Mouse (Mus musculus) kidney, postnatal 10 days (tissue): Measurements from ENCODE around the gene Rab1a.
"Not testable (repeated sequence)": the region's sequence is repeated elsewhere in the genome, so short reads cannot be mapped to it uniquely, and the experiment has no call there.

ENCODE experiments used
- DNase-seq: peaks from one replicate; pipeline ENCODE4 v3.0.0; 2021; ENCODE audit warnings: mixed read lengths

The Rab1a gene

DNA sequence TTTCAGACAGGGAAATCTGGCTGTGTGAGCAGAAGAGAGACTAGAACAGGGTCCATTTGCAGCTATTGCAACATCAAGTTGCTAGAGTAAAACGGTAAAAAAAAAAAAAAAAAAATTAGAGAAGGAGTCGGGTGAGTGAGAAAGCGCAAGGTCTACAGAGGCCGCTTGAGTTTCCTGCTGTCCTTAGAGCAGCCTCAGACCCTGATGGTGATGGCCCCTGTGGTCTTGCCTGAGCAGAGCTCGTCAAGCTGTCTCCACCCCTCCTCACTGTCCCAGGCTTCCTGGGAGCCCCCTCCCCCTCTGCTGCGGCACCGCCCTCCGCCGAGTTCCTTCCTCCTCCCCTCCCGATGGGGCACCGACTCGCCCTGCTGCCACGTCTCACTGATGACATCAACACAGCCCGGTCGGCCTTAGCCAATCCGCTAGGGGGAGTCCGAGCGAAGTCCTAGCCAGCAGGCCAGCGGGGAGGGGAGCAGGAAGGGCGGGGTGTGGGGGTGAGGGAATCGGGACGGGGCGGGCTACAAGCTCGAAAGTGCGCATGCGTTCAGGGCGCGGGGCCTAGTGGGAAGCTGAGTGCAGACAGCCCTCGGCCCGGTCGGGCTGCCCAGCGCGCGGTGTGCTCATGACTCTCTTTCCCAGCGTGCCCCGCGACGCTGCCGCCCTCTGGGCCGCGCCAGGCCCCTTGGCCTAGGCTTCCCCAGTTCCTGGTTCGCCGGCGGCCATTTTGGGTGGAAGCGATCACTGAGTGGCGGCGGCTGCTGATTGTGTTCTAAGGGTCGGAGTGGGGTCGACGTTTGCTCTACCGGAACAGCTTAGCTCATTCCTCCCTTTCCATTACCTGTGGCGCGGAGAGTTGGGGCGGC is at the start of gene Rab1a:
Gene Rab1a (plus strand): TSS at position 720 of the 863 bp plus-strand sequence.
- DNase-seq: peak; percentile 100

DNA sequence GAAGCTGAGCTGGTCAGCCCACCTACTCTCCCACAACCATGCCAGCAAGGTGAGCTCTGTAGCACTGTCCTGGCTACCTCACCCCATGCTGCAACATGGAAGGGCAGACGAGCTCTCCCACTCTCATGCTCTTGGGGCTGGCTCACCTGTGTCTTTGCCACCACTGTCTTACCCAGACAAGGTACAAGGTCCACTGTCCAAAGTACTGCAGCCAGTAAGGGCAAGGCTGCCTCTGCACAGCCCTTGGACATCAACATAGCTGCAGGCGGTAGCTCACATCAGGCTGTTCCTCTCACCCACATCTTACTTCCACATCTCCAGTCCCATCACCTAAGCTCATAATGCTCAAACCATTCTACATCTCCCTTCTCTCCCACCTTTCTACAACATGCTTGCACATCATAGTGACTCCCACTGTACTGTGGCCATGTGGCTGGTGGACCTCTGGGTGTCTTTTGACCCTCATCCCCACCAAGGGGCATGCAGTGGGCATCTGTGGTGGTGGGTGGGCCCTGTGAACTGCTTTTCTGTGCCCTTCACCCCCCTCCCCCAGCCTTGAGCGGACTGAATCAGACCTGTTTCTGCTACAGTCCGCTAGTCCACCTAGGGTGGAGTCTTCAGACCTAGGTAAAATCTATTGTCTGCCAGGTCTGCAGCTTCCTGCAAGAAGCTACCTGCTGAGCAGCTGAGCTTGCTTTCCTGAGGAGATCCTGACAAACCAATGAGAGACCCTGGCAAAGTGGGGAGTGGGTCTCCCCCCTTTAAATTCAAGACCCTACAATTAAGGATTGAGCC is 48.9 kb upstream of the Rab1a start:
- no peak for DNase-seq

DNA sequence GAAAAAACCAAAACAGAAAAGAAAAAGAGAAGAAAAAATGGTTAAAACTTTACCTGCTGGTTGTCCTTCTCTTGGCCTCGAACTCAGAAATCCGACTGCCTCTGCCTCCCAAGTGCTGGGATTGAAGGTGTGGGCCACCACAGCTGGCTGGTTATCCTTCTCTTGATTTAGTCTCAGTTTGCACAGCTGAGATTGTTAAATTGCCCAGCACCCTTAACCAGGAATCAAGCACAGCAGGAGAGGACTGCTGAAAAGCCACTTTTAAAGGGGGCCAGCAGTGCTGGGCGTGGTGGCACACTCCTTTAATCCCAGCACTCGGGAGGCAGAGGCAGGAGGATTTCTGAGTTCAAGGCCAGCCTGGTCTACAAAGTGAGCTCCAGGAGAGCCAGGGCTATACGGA is 47.7 kb upstream of the Rab1a start:
- not testable (repeated sequence) for DNase-seq

DNA sequence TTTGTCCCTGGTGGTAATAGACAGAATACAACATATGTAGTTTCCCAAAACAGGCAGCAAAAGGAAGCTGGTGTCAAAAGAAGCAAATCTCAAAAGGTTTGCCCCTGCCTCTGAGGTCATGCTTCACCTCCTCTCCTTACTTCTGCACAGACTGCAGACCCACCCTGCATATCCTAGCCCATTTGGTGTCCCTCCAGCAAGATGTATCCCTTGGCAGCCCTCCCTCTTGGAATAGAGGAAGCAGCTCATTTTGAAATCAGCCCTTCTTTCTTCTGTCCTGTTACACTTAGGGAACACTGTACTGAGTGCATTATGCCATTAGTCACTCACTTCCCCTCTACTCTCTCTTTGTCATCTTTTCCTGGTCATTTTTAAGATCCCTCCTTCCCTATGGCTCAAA is 42.4 kb upstream of the Rab1a start:
- DNase-seq: no peak

DNA sequence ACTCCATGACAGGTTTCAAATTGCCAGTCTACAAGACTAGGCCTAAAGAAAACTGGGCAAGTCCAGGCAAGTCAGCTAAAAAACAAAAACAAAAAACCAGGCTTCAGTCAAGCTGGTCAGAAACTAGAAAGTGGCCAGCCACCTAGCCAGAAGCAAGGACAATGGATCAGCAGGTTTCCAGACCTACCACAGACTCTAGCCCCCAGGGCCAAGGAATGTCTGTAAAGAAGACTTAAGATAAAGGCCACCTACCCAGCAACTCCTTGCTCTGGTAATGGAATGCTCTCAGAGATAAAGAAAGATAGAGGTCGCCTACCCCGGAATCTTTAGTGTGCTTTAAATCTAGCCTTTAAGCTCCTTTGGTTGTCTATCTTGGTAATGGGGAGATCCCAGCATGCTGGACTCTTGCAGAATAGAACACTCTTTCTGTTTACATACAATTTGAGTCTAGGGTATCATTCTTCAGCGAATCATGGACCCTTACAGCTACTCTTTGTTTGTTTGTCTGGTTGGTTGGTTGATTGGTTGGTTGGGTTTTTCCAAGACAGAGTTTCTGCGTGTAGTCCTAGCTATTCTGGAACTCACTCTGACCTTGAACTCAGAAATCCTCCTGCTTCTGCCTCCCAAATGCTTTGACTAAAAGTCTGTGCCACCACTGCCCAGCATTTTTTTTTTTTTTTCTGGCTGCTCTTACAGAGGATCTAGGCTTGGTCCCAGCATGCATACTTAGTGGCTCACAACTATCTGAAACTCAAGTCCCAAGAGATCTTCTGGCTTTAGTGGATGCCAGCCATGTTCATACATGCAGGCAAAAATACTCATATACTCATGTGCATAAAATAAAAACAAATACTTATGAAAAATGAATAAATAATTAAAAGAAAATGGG is 36.0 kb upstream of the Rab1a start:
- no peak for DNase-seq

DNA sequence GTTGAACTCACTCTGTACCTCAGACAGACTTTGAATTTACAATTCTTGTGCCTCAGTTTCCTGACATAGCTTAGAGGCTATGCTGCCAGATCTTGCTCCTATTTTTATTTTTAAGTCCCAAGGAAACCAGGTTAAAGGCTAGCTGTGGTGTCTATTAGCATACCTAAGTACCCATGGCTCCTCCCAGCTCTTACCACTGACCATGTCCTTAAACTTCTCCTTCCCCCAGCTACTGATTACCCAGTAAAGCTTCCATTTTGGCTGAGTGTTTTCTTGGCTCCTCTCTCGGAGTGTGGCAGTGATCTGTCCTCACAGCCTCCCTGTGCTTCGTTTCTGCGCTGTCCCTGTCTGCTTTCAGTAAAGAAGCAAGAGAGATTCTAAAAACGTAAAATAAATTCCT is 35.2 kb upstream of the Rab1a start:
- no peak for DNase-seq

DNA sequence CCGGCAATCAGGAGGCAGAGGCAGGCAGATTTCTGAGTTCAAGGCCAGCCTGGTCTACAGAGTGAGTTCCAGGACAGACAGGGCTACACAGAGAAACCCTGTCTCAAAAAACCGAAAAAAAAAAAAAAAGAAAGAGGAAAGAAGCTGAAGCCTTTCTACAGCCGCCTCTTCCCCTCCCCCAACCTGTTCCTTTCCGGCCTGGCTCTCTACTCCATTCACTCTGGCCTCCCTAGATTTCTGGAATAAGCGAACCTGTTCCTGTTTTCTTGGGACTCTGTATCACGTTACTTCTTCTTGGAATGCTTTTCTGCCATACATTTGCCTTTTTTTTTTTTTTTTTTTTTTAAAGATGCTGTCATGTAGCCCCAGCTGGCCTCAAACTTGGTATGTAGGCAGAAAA is 34.8 kb upstream of the Rab1a start:
- not testable (repeated sequence) for DNase-seq

DNA sequence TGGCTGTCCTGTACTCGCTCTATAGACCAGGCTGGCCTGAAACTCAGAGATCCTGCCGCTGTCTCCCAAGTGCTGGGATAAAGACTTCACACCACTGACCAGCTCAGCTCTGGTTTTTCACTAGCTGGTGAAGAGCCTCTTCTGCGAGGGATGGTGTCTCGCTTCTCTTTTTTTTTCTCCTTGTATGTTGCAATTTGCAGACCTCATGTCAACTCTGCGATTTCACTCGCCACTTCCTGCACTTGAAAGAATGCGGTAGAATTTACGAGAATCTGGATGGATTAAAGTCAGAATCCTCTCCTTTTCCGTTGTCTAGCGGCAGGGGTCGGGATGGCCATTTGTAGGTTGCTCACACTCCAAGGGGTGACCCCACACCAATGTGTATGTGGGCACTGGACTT is 32.3 kb upstream of the Rab1a start:
- no peak for DNase-seq

DNA sequence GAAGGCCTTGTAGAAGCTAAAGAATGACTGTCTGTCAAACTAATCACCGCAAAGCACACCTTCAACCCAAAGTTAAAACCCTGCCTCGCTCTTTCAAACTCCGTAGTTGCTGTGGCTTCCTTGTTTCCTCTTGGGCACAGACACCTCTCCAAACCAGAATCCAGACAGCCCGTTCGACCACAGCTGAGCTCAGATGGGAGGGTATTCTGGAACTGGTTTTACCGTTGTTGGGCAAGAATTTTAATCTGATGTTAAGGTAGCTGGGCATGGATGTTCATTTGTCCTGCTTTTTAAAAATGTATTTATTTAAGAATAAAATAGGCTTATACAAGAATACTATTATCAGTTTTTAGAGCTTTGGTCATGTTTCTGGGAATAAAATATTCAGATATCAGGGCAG is 14.0 kb upstream of the Rab1a start:
- no peak for DNase-seq

DNA sequence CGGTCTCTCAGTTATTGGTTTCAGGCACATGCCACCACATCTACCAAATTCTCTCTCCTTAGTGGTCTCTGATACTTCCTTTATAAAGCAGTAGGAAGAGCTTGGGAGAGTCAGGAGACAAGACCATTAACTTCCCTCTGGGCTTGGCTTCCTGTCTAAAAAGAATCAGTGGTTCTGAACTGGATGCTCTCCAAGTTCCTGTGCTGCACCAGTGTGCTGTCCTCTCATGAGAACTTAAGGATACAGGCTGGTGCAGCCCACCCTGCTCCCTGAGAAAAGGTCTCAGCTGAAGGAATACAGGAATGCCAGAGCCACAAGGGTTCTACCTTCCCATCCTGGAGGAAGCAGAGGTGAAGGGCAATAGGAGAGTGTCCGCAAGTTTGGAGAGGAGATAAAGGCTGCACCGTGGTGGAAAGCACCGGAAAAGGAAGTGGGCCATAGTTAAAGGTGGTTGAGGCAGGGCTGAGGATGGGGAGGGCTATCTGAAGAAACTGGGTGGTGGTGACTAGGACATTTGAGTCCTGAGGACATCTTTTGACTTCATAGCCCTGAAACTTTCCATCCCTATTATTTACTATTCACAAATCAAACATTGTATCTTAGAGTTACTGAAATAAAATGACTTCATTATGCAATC is 8.0 kb upstream of the Rab1a start:
- DNase-seq: peak; percentile 29

DNA sequence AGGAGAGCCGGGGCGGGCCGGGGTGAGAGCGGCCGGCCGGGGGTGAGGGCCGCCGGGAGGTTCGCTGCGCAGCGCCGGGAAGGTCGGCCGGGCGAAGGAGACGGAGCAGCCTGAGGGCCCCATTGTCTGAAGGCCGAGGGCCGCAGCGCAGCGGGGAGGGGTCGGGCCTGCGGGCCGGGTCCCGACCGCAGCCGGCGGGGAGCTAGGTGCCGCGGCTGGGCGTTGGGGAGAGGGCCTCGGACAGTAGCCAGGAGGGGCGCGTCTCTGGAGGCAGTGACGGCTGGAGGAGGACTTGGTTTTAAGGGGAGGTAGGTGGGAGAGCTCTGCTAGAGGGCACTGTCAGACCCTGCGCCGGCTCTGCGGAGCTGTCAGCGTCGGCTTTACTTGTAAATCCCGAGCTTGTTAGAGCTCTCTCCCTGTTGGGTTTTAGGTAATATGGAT is 449 bp downstream of the Rab1a start:
- DNase-seq: peak; percentile 77

DNA sequence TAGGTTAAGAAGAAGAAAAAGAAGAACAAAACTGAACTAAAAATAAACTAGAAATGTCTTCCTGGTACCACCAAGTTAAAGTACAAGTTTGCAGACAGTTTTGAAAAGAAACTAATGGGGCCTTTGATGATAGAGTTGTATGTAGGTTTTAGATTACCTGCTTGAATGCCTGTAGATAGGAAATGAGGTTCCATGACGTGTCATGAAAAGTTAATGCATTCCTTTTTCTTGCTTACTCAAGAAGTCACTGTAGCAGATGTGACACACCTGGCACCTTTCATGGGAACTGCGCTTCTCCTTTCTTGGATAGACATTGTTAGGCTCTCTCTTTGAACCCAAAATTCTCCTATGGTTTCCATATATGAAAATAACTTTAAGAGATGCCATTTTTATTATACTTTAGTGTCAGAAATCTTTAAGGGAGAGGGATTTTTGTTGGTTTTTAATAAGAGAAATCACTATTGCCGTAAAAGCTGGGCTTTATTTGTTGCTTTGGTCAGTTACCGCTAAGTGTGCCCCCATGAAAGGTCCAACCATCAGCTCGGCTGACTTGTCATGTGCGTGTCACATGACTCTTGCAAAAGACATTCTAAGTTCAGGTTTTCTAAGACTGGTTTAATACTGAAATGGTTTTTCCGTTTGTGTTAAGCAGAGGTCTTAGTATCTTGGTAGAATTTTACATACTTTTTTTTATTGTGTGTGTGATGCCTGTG is 1.2 kb downstream of the Rab1a start:
- peak; percentile 37 for DNase-seq

DNA sequence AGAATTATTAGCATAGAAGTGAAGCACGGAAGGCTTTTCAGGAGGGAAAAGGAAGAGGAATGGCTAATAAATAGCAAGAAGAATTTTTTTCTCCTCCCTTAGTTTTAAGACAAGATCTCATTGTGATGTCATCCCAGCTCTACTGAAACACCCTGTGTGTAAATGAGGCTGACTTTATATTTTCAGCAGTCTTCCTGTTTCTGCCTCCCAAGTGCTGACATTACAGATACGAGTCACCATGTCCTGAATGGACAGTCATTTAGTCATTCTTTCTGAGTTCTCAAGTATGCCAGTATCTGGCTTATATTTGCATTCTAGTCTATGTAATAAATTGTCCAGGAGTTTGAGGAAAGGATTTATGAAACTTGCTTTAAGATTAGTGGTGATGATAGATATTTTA is 3.1 kb downstream of the Rab1a start:
- DNase-seq: no peak

DNA sequence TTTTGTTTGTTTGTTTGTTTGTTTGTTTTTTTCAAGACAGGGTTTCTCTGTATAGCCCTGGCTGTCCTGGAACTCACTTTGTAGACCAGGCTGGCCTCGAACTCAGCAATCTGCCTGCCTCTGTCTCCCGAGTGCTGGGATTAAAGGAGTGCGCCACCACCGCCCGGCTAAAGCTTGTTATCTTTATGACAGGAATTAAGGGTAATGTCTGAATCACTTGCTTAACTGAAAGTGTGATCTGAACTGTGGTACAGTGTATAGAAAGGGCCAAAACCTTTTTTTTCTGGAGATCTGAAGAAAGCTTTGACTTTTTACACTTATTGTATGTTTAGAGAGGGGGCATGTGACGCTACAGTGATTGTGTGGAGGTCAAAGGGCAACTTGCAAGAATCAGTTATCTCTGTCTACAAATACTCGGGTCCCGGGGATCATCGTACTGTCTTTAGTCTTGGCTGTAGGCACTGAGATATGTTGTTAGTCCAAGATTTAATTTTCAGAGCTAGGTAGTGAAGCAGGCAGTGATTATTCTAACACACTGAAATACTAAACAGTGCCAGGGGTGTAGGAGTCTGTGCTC is 3.7 kb downstream of the Rab1a start:
- no peak for DNase-seq

DNA sequence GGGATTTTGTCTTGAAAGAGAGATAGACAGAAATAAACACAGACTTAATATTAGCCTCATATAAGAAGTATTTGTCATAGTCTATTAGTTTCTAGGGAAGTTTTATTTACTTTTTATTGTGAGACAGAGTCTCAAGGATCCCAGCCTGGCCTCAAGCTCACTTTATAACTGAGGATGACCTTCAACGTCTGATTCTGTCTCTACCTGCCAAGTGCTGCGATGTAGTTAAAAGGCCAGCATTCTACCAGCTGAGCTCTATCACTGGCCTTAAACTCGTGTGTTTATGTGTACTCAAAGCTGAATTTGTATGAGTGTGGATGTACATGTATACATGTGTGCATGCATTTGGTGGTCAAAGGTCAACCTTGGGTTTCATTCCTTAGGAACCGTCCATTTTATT is 4.3 kb downstream of the Rab1a start:
- no peak for DNase-seq

DNA sequence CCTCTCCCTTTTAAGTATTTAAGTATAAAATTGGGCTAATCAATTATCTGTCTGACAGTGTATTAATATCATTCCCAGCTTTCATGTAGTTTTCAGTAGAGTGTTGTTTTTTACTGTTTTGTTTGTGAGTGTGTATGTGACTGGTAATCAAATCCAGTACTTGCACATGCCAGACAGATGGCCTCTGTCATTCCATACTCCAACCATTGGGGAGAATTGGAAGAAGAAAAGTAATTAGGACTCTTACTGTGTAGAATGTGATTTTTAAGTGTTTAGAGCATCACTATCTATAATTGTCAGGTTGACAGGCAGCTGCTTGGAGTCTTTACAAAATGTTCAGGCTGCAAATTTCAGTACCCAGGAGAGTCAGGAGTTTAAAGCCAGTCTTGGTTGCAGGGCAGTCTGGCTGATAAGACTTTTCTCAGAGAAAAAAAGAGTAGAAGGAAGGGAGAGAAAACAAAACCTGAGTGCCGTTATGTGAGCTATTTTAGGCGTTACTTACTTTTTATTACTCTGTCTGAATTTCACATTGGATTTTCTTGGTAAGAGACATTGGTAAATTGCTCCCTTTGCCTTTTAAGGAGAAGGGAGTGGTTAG is 5.5 kb downstream of the Rab1a start:
- DNase-seq: no peak

DNA sequence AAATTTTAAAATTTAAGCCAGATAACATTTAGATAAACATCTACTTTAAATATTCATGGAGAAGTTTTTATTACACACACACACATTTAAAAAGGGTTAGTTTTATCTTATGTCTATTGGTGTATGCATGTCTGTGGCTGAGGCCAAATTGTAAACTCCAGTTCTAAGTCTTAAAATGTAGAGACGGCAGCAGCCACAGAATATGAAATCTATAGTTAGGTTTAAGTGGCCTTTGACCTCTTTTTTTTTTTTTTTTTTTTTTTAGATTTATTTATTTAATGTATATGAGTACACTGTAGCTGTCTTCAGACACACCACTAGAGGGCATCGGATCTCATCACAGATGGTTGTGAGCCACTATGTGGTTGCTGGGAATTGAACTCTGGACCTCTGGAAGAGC is 6.4 kb downstream of the Rab1a start:
- no peak for DNase-seq

DNA sequence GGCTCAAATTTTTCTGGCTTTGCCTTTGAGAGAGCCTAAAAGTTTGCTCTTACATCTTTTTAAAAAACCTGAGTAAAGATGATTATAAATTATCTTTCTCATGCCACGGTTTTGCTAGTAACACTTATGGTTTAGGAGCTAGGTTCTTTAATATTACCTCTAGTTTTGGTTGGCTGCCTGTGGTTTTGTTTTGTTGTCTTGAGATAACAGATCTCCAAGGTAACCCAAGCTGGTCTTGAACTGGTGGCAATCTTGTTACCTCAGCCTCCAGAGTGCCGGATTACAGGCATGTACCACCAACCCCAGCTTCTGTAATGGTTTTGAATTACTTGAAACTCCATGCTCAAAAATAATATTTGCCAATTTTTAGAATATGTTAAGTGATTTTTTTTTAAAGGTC is 10.6 kb downstream of the Rab1a start:
- no peak for DNase-seq

DNA sequence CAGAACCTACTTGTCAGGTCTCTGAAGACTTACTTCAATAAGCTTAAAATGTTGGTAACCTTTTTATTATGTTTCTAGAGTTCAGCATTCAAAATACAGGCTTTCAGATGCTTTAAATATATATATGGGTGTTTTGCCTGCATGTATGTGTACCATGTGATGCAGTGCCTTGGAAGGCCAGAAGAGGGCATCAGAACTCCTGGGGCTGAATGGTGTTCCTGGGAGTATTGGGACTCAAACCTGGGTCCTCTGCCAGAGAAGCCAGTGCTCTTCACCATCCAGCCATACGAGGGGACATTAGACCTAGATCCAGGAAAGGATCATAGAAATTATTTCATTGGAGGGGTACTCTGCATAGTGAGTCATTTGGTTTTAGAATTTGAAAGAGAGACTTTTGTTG is 13.5 kb downstream of the Rab1a start:
- peak; percentile 42 for DNase-seq

DNA sequence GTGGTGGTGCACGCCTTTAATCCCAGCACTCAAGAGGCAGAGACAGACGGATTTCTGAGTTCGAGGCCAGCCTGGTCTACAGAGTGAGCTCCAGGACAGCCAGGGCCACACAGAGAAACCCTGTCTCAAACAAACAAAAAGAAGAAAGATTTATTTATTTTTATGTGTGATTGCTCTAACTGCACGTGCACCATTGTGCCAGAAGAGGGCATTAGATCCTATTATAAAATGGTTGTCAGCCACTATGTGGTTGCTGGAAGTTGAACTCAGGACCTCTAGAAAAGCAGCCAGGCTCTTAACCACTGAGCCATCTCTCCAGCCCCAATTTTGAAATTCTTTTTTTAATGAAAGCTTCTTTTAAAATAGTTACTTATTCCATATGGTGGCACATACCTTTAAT is 15.2 kb downstream of the Rab1a start:
- DNase-seq: no peak

DNA sequence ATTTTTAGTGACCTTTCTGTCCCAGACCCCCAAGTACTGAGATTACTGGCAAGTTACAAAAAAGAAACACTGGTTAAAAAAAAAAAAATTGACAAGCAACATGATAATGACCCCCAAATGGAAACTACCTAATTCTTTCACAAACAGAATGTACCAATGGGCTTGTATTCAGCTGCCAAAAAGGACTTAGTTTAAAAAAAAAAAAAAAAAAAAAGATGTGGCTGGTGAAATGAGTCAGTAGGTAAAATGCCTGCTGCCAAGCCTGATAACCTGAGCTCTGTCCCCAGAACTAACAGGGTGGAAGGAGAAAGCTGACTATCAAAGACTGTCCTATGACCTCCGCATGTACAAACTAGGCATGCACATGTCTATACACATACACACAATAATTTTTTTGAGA is 16.0 kb downstream of the Rab1a start:
- no peak for DNase-seq
